Mouse (Mus musculus): ENCODE measurements around the gene Fan1. TPM values are rescaled to one million over a fixed set of nuclear protein-coding genes. Genes with fewer than 3 reads are reported as not detected.
A peak's percentile ranks its signal among the peaks of the same experiment; 100 is the strongest.

Fan1 gene
- 1 to 10 TPM; 8.9 to 9.0 TPM for total RNA-seq (2021)
- long read RNA-seq, experiment 1, partial matches to known transcripts = 0 of 2 reads
- long read RNA-seq, experiment 1, other reads (novel, unspliced or antisense) = 1 of 2 reads
- long read RNA-seq, experiment 2 = 0 reads

DNA sequence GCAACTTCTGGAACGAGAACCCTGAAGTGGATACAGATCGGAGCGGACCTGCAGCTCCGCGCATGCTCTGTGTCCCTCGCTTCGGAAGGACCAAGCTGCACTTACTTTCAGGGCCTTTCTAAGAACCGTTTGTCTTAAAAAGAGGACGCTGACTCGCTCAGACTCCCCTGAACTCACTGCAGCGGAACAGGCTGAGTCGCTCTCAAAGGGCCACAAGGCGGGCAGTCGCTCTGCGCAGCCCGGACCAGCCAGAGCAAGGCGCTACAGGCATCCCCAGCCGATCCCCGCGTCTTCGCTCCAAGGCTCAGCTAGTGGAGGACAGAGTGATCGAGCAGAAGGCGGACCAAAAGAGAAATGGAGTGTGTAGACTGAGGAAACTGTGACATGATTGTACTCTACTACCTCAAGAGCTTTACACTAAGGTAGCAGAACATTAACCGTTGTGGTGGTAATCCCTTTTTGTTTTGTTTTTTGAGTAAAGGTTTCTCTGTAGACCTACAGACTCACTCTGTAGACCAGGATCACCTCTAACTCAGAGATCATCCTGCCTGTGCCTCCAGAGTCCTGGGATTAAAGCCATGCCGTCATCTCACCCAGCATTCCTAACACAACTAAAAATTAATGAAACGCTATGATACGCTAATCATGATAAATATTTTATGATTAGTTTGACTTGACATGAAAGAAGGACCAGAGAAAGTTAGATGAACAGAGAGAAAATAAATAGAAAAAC is at the start of gene Fan1:
Gene Fan1, minus strand, starts transcription at position 266 of the 733 bp plus-strand sequence.
- intact Hi-C loops (cut with DNase I) = no loop called here
- DNase-seq (ENCODE audit: low spot score in 2 of 2) = peak; percentile 87 to 88

DNA sequence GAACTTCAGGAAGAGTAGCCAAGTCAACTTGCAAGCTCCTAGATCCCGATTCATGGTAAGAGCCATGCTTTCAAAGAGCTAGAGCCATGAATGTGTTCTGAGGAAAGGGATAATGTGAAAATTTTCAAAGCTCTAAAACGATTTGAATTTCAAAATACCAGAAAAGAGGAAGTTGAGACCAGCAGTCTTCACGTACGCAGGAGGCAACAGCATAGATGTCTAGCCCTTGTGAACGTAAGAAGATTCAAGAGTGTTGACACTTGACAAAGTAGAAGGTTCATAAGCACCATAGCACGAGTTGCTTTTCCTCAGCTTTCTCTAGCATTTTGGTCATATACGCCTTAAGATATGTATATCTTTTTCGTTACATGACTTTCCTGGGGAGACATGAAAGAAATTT is 30.1 kb upstream of the Fan1 start:
- intact Hi-C loops (cut with DNase I) = no loop called here
- DNase-seq (ENCODE audit: low spot score in 2 of 2) = no peak

DNA sequence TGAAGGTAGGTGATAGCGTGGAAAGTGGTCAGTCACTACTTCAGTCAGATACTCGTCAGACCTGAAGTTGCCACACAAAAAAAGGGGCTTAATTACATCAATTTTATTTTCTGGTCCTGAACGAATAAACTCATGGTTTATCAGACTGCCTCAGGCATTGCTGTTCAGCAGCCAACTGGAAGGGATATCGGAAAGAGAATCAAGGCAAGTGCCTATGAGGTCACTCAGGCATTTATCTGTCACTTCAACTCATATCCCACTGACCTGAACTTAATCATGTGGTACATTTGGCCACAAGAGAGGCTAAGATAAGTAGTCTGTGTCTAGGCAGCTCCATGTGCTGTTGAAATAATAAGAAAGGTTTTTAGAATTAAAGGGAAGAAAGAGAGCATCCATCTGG is 28.6 kb upstream of the Fan1 start:
- intact Hi-C loops (cut with DNase I) = no loop called here
- no peak for DNase-seq (ENCODE audit: low spot score in 2 of 2)

DNA sequence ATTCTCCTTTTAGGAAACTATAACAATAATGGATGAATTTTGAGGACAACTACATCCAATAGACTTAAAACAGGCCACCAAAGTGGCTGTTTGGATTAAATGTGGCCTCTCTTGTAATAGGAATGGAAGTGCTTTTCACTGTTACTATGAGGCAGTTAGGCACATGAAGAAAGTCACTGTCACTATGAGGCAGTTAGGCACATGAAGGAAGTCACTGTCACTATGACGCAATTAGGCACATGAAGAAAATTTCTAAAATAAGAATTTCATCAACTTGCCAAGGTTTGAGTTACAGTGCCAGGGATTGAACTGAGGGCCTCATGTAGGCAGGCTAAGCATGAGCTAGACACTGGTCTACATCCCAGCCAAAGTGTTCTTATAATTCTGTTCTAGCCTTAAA is 26.8 kb upstream of the Fan1 start:
- no peak for DNase-seq (ENCODE audit: low spot score in 2 of 2)
- intact Hi-C loops (cut with DNase I) = no loop called here

DNA sequence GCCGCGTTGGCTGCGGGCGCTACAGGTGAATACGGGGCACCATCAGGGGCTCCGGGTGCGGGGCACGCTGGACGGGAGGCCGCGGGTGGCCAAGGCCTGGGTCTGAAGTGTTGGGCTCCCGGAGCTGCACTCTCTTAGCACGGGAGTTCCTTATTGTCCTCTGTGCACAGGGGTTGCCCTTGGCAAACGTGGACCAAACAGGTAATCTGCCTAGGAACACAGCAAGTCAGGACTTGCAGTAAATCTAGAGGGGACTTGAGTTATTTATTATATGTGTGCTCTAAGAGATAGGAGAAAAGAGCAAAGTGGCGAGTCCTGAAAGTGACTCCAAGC is 18.9 kb upstream of the Fan1 start:
- no peak for DNase-seq (ENCODE audit: low spot score in 2 of 2)
- intact Hi-C loops (cut with DNase I) = loop anchor here (5.0 kb wide), 2 partner anchors 110 to 350 kb away; partner anchors contain the start of gene Apba2

DNA sequence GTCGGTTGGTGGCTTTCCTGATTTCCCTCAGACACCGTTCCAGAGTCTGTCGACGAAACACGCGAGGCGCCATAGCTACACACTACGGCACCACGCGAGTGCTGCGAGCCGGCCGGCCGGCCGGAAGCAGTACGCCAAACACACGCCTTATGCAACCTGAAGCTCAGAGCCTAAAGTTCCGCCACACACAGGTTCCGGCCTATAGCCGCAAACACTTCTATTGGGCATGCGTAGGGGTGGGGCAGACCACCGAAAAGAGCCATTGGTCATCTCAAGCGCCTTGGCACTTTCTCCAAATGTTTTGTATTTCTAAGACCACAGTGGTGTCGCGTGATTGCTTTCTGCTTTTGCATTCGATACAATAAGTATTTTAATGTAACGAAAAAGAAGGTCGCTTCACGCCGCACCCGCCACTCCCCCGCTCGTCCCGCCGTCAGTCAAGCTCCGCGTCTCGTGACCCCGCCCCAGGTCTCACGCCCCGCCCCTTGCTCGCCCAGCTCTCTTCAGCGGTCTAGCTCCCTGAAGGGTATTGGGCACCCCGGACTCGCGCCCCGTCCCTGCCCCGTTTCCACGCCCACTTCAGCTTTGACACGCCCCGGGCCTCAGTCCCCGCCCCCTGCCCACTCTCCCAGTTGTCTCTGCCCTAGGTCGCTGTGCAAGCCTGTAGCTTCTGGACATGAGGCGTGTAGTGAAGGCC is 18.4 kb upstream of the Fan1 start, which contains the start of the genes Mphosph10 and Mcee:
Gene Mphosph10, minus strand, starts transcription at position 147 of the 697 bp plus-strand sequence.
Gene Mcee, plus strand, starts transcription at position 486 of the 697 bp plus-strand sequence.
- DNase-seq (ENCODE audit: low spot score in 2 of 2) = peak; percentile 91 to 93
- intact Hi-C loops (cut with DNase I) = loop anchor here (5.0 kb wide), 2 partner anchors 110 to 350 kb away; partner anchors contain the start of gene Apba2

DNA sequence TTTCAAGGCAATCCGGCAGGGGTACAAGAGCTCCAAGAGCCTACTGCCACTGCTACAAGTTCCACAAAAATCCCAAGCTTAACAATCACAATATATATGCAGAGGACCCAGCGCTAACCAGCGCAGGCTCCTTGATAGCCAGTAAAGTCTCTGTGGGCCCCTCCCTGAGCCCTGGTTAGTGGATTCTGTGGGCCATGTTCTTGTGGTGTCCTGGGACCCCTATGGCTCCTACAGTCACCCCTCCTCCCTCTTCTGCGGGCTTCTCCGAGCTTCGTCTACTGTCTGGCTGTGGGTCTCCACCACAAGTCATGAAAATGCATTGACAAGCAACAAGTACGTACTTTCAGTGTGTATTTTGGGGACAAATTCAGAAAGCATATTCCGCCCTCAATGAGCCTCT is 17.6 kb upstream of the Fan1 start:
- DNase-seq (ENCODE audit: low spot score in 2 of 2) = no peak
- intact Hi-C loops (cut with DNase I) = loop anchor here (5.0 kb wide), 2 partner anchors 111 to 351 kb away; partner anchors contain the start of gene Apba2

DNA sequence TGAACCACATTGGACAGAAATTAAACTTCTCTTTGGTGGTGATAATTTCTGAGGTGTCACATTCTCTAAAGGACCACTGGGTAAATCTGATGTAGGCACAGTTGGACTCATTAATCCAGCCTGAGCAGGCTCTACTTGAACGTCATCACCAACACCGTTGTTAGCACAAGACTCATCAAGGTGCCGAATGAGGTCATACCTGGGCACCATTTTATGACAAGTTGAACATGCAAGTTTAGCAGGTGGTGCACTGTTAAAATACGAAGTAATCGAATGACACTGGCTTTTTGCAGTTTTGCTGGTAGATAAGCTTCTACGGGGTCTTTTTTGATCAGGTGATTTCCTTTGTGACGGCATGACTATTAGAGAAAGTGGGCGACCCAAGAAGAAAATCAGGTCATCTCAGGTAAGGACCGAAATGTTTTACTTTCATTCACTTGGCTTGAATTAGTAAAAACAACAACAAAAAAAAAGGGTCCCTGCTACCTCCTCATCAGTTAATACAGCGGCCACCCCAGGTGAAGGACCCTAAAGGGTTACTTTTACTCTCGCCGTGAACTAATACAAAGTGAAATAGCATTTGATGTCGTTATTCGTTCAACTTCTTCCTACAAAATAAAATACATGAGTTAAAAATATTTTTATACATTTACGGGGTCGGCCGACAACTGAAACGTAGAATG is 607 bp downstream of the Fan1 start:
- intact Hi-C loops (cut with DNase I) = no loop called here

DNA sequence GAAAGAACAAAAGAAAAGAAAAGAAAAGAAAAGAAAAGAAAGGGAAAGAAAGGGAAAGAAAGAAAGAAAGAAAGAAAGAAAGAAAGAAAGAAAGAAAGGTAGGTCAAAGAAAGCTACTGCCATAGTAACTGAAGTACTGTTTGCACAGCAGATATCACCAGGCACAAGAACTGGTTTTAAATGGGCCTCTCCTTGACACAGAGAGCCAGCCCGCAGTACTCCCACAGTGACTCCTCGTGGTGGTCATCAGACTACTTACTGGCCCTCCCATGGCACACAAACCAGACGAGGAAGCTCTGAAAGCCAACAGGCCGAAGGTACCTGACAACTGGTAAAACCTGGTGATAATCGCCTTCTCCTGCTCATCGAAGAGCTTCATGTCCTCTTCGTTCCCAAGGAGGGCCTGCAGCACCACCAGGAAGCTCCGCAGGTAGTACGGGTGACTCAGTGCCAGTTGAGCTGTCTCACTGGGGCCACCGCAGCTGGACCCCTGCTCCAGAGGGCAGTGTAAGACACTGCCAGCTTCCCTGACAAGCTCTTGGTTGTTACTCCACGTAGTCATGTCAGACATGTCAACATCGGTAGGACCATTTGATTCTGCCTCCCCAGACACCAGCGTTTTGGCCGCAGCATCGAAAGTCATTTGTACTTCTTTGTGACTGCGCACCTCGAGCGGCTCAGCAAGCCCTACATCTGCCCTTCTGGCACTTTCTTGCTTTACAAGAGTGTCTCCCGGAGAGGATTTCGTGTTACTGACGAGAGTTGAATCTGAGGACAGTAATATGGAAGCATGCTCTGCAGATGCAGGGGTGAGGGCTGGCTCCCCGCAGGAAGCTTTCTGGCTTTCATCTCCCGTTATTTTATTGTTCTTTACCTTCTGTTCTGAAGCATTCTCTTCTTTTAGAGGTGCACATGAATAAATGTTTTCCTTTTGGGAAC is 1.7 kb downstream of the Fan1 start:
- no peak for DNase-seq (ENCODE audit: low spot score in 2 of 2)
- intact Hi-C loops (cut with DNase I) = no loop called here

More for the DNA sequence above, 607 bp downstream of the Fan1 start:
- DNase-seq (ENCODE audit: low spot score in 2 of 2) = no peak

DNA sequence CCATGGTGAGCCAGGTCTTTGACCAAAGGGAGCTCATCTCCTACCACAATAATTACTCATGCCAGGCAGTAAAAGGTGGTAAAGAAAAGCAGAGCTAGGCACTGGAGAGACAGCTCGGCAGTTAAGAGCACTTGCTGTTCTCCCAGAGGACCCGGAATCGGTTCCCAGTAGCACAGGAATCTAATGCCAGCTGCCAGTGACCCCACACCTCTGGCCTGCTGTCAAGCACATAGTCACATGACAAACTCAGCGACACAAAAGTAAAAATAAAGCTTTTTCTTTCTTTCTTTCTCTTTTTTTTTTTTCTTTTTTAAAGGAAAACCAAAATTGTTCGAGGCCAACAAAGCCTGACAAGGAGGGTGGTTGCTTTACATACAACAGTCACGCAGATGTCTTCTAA is 4.1 kb downstream of the Fan1 start:
- no peak for DNase-seq (ENCODE audit: low spot score in 2 of 2)
- intact Hi-C loops (cut with DNase I) = no loop called here

DNA sequence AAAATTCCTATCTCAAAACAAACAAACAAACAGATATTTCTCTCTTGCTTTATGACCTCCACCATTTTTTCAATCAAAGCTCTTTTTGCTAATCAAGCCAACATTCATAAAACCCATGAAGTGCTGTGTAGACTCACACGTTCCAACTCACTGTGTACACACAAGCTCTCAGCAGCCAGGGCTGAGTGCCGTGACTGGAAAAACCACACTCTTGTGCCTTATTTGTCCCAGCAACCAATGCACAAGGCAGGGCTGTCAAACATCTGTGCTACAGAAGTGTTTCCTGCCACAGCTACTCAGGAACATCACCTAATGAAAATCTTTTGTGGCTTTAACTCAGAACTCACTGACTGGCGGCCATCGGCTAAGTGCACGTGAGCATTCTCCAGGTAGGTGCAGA is 8.0 kb downstream of the Fan1 start:
- DNase-seq (ENCODE audit: low spot score in 2 of 2) = no peak
- intact Hi-C loops (cut with DNase I) = no loop called here

DNA sequence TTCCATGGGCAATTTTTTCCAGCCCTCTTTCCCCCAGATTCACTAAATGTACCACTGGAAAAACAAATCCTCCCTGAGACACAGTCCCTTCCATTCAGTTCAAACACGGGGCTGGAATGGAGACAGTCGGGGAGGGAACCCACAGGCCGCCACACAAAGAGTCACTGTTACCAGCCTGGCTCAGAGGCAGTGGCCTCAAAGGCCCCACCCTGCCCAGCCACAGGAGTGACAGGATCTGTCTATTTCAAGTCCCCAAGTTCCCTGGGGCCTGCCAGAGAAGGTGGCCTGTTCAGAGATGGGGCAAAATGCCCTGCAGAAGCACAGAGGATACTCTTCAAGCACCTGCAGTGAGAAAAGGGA is 13.3 kb downstream of the Fan1 start:
- DNase-seq (ENCODE audit: low spot score in 2 of 2) = peak; percentile 42 to 44
- intact Hi-C loops (cut with DNase I) = no loop called here

DNA sequence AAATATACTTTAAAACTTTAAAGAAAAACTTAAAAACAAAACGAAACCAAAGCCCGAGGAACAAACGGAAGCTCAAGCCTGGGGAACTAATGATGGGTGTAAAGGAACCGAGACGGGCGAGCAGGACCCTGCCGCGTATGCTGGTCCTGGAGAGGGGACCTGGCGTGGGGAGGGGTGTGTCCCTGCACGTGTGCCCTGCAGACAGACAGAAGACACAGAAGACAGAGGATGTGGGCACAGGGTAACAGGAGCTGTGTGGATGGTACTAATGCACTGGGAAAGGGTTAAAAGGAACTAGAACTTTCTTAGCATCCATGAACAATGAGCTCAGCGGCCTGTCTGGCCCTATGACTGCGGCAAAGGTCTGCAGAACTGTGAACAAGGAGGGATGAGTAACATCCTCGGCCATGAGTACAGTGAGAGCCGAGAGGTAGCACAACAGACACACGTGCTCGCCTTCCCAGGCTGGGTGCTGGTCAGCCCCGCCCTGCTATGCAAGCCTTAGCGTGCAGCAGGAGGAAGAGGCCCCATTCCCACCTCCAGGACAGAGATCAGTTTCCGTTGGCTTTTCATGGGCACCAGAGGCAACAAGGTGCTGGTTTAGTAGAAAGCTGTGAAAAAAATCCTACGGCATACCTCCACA is 13.8 kb downstream of the Fan1 start:
- intact Hi-C loops (cut with DNase I) = no loop called here
- no peak for DNase-seq (ENCODE audit: low spot score in 2 of 2)

DNA sequence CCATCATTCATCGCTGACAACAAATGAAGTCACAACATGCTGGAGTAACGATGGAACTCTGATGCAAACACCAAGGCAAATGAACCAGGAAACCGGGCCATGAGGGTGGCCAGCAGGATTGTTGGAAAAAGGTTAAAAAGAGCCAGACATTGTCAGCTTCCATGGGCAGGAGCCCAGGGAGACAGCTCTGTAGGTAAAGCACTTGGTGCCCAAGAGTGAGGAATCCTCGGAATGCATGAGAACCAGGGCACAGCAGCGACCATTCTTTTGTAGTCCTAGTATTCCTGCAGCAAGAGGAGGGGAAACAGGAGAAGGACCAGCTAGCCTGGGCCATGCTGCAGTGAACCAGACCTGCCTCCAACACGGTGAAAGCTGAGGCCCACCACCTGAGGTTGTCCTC is 15.2 kb downstream of the Fan1 start:
- DNase-seq (ENCODE audit: low spot score in 2 of 2) = no peak
- intact Hi-C loops (cut with DNase I) = no loop called here

DNA sequence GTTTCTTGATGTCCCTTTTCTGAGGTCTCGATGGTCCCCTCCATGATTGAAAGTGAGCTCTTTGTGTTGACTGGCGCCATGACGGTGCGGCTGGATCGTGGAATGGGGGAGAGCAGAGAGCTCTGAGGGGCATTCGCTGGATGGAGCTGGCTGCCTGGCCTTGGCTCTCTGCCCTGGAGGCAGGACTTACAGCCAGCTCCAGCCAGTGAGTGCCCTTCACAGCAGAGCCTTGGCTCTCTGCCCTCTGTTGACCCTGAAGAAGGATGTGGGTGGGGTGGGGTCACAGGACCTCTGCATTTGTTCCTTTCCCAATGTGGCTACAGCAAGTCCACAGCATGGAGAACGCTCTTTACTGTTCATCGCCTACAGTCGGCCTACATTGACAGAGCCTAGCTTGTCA is 16.5 kb downstream of the Fan1 start:
- intact Hi-C loops (cut with DNase I) = no loop called here
- DNase-seq (ENCODE audit: low spot score in 2 of 2) = peak; percentile 52 to 59

DNA sequence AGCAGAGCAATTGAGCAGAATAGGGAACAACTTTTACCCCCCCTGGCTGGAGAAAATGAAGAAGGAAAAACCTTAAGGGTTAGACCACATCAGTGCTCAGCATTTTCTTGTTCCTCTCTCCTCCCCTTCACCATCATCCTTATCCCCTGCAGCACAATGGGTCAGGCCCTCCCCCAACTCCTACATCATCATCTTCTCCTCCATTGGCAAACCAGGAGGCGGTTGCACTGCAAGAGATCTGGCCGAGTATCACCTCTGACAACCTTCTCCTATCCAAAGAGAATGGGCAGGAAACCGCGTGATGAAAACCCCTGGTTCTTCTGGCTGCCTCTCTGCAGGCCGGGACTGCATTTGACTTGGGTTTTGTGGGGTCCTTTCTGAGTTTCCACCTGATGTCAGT is 17.2 kb downstream of the Fan1 start:
- no peak for DNase-seq (ENCODE audit: low spot score in 2 of 2)
- intact Hi-C loops (cut with DNase I) = no loop called here

DNA sequence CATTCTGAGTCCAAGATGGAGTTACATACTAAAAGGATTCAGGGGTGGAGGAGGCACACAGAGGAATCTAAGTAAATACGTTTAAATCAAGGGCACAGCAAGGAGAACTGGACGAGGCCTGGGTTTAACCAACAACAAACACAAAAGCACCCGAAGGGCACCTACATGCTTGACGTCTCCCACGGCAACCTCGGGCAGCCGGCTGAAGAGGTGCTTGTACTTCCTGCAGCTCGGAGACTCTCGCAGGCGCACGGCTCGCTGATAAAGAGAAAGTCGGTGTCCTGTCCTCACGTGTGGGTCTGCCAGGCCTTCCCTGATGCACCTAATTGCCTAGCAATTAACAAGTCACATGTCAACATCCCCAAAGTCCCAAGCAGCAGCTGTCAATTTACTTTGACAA is 19.7 kb downstream of the Fan1 start:
- intact Hi-C loops (cut with DNase I) = no loop called here
- DNase-seq (ENCODE audit: low spot score in 2 of 2) = no peak

DNA sequence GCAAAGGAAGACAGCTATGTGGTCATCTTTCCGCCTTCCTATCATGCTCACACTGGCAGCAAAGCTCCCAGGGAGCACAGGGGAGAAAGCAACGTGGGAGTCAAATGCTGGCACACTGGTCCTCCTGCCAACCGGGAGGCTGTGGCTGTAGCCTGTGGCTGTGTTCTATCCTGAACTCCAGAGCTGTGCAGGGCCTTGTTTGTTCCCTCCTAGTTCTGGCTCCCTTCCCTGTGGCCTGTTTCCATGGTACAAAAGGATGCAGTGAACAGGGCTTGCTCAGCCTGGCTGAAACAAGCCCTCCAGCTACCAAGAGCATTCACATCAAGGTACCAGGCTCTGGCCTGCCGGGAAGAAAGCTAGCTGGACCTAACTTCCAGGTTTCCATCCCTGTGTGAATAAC is 22.8 kb downstream of the Fan1 start:
- DNase-seq (ENCODE audit: low spot score in 2 of 2) = peak; percentile 67 to 74
- intact Hi-C loops (cut with DNase I) = no loop called here

Measured in left cerebral cortex, postnatal 14 days (tissue).